Mouse (Mus musculus) large intestine, adult 2 months (tissue): ENCODE results near the gene Gfpt2. TPM values are rescaled to one million over a fixed set of nuclear protein-coding genes. Genes with fewer than 3 reads are reported as not detected.
"Not testable (repeated sequence)": the region's sequence is repeated elsewhere in the genome, so short reads cannot be mapped to it uniquely, and the experiment has no call there.

ENCODE experiments used
- DNase-seq: peaks from one replicate; pipeline ENCODE4 v3.0.0-alpha.2; 2012; ENCODE audit warnings: low read depth, low spot score
- WGBS: fragments of 180-500 bp; shearing (Covaris S2); methylation state at CpG from one replicate; pipeline ENCODE4 v1.1.7; 2018; 5-methylcytosine and 5-hydroxymethylcytosine counted together
- polyA plus RNA-seq: library from polyadenylated mRNA; depleted of rRNA; stranded (reverse); fragments of >200 nt; gene quantifications from 2 replicates; pipeline ENCODE4 v1.2.3, GENCODE M21; 2012; rRNA removed

Gfpt2 gene
- 1.5 and 1.6 TPM in 2 replicates for polyA plus RNA-seq

DNA sequence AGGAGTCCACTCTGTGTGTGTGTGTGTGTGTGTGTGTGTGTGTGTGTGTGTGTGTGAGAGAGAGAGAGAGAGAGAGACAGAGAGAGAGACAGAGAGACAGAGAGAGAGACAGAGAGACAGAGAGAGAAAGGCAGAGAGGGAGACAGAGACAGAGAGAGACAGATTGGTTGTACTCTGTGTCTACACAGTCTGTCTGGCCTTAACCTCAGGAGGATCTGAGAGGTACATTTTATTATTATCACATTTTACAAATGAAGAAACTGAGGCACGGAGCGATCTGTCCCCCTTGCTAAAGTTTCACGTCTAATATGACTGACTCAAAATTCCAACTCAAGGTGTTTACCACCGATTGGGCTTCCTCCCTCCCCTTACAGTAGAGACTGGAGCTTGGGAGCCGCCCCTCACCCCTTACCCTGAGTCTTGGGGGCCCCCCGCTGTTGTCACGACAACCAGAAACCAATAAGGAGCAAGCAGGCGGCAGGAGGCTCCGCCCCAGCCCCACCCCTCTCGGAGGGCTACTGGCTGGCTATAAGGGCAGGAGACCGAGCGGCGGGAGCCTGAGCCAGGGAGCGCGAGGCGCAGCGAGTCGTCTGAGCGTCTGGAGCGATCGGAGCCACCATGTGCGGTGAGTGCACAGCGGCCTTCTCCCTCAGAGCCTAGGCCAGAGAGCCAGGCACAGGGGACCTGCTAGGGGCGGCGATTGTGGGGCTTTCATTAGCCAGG lies at the start of gene Gfpt2:
TSS of gene Gfpt2 (plus strand) at position 560 of the 723 bp plus-strand sequence.
- 1% methylated on average over 25 of the region's 25 CpGs for WGBS

DNA sequence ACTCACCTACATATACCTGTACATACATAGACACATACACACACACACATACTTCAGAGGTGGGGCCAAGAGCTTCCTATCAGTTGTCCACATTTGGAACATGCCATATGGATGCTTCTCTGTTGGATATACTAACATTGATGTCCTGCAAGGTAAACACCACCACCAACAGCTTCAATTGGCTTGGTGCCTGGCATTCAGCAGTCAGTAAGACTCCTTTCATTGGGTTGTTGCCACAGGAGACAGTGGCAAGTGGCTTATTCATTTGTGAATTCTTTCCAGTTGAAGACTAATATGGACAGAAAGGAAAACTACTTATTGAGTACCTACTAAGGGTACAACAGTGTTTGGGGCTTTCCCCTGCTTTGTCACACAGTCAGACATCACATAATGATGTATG lies 49.0 kb upstream of the Gfpt2 start:
- no peak for DNase-seq

More for the DNA sequence above, at the start of gene Gfpt2:
- DNase-seq, result no peak

DNA sequence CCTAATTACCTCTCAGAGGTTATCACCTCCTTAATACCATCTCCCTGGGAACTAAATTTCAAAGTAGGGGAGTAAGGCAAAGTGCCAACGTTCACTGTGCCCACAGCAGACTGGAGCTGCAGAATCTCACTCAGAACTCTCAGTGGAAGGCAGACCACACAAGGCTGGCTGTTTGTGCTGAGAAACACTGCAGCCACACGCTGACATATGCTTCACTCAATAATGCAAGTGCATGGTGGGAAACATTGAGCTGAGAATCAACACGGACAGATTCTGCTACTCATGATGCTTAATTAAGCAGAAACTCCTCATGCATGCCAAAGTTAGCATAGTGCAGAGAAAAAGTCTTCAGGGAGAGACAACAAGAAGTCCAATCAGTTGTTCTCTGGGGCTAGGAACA lies 48.1 kb upstream of the Gfpt2 start:
- 72% methylated on average over 3 of the region's 3 CpGs for WGBS
- DNase-seq, result no peak

DNA sequence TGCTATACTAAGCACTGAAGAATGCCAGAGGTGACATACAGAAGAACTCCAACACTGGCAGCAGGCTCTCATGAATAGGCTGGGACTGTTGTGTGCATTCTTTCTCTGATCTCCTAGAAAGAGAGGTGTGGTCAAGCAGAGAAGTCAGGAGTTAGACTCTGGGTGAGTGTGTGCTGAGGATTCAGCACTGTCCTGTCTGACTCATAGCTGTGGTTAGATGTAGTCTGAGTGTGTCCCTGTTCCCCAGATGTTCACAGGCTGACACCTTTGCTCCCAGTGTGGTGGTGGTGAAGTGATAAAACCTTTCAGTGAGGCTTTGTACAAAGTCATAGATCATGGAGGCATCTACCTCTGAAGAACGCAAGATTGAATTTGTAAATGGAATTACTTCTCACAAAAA lies 47.2 kb upstream of the Gfpt2 start:
- no peak for DNase-seq
- WGBS, result 94% methylated on average over 1 of the region's 1 CpGs

DNA sequence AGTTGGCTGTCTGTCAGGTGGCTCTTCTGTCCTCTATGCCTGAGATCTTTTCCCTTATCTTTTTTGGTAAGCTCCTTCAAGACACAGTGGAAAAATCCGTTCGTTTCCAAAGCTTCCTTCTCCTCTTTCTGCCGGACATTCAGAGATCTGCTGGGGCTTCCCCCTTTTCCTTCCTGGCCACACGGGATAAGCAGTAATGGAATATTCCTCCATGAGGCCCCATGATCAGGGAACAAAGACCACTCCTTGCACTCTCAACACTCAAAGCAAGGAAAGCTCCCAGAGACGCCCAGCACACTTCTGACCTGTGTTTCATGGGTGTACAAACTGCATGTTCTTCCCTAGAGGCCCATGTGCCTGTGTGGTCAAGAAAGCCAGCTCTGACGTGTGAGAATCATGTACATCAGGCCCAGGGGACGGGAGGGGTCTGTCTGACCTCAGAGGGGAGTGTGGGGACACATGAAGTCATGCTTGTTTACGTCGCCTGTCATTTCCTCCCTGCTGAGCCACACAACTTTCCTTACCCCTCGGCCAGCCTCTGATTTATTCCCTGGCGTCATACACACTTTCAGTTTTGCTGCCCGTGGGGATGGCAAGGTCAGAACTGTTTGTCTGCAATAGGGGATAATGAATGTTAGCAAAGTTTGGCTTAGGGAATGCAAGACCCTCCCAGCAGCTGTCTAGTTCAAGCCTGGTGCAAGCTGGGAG lies 38.9 kb upstream of the Gfpt2 start:
- no peak for DNase-seq
- 19% methylated on average over 12 of the region's 12 CpGs for WGBS

DNA sequence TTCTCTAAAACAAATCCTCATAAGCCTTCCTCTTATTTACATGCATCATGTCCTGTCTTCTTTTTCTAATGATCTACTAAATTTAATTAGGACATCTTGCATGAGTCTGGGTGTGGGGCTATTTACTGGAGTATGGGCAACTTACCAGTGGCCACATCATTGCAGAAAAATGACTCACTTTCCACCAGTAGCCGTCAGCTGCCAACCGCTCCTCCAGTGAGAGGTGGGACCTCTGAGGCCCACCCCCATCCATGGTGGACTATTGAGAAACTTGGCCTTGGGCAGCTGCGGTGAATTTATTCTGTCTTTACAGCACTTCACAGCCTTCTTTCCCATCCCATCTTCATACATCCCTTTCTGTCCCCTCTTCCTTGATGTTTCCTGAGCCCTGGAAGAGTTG lies 35.9 kb upstream of the Gfpt2 start:
- no peak for DNase-seq
- WGBS, result 74% methylated on average over 3 of the region's 3 CpGs

DNA sequence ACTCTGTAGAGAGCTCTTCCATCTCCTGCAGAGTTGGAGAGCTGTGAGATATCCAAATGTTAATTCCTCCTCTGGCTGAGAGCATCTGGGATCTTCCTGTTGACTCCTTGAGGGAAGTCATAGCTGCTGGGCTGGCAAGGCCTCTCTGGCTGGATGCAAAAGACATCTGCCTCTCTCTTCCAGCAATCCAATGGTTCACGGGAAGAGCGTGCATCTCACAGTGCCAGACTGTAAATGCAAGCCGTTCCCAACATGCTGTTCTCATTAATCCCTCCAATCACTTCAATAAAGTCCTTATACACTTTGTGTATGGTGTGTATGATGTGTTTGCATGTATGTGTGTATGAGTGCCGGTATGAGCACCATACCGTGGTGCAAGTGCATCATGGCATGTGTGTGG lies 32.8 kb upstream of the Gfpt2 start:
- WGBS, result 82% methylated on average over 5 of the region's 5 CpGs
- no peak for DNase-seq

DNA sequence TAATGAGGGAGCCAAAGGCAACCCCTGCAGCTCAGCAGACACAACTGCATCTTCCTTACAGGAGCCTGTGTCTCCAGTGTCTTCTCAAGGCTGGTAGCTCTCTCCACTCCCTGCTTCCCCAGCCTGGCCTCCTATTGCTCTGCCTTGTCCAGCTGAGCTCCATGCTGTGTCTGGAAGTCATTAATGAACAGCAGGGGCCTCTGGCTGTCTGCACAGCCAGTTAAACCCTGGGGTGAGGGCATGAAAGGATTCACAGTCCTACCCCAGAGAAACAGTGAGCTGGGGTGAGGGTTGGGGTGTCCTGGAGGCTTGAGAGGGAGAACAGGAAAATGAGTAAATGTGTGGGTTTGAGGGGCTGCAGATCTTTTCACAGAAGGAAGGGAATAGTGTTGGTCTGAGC lies 30.4 kb upstream of the Gfpt2 start:
- DNase-seq, result no peak

DNA sequence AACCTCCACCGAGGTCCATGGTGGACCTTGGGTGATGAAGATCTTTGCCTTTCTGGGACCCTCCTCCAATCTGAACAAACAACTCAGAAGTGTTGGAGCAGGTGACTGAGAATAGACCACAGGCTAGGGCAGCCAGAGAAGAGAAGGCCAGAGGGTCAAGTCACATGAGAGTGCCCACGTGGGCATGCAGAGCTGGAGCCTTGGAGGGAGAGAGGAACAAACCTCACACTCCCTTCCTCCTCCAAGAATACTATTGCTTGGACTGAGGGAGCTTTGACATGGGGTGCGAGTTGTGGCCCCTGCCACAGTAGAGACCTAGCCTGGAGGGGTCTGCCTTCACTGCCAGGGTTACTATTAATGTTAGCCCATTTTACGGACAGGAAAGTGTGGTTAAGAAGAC lies 30.0 kb upstream of the Gfpt2 start:
- 61% methylated on average over 4 of the region's 4 CpGs for WGBS
- DNase-seq, result no peak

DNA sequence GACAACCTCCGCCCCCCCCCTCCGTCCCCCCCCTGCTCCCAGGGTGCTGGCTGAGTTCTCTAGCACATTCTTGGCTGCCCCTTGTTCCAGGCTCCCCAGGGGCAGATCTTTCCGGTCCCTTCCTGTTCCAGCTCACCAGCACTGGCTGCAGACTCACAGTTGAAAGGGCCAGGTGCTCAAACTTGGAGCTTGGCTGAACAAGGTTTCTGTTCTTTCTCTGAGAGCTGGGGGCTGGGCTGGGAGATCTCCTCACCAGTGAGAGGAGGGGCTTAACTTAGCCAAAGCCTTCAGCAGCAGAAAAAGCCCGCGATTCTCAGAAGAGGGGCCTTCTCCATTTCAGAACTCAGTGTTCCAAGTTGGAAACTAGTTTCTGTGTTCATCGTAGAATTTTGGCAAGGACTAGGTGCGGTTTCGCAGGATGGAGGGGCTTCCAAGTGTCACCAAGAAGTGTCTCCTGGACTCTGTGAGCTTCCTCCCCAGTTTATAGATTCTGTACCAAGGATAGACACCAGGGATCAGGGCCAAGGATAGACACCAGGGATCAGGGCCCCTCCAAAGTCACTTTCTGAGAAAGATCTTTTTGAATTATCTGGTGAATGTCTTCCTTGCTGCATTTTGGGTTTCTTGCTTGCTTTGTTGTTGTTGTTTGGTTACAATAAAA lies 29.2 kb upstream of the Gfpt2 start:
- WGBS, result 27% methylated on average over 8 of the region's 8 CpGs
- DNase-seq, result no peak

DNA sequence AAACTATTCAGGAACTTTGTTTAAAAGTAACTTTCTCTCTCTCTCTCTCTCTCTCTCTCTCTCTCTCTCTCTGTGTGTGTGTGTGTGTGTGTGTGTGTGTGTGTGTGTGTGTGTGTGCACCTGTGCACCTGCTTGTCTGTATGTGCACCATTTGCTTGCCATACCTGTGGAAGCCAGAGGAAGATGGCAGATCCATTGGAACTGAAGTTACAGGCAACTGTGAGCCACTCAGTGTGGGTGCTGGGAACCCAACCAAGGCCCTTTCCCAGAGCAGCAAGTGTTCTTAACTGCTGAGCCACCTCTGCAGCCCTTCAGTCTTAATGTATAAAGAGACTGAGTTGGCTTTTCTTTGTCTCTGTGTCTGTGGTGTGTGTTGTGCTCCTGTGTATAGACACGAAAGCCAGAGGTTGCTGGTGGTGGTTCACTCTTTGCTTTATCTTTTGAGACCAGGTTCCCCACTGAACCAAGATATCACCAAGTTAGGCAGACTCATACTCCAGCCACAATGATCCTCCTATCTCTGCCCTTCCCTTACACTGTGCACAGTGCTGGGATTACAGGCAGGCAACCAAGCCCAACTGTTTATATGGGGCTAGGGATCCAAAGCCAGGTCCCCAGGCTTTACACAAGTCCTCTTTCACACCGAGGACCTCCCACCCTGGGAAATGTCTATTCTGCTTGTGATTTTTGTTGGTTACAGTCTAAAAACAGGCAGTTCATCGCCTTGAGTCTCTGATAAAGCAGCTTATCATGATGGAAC lies 28.4 kb upstream of the Gfpt2 start:
- 83% methylated on average over 3 of the region's 3 CpGs for WGBS
- DNase-seq, result no peak

DNA sequence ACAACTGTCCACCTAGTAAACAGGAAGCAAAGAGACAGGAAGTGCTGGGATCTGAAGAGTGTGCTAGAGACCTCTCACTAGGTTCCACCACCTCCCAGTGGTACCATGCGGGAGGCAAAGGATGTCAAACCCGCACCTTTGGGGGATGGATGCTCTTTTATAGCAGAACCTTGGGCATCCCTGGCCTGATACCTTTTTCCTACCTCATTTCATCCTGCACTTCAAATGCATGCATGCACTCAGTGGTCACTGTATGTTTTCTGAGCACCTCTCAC lies 27.9 kb upstream of the Gfpt2 start:
- 91% methylated on average over 2 of the region's 2 CpGs for WGBS
- DNase-seq, result no peak

DNA sequence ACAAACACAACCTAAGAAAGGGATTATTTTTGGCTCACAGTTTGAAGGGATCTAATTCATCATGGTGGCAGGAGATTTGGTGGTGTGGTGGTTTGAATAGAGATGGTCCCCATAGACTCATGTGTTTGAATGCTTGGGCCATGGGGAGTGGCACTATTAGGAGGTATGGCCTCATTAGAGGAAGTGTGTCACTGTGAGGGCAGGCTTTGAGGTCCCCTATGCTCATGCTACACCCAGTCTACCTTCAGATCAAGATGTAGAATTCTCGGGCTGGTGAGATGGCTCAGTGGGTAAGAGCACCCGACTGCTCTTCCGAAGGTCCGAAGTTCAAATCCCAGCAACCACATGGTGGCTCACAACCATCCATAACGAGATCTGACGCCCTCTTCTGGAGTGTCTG lies 26.5 kb upstream of the Gfpt2 start:
- 93% methylated on average over 4 of the region's 6 CpGs for WGBS

DNA sequence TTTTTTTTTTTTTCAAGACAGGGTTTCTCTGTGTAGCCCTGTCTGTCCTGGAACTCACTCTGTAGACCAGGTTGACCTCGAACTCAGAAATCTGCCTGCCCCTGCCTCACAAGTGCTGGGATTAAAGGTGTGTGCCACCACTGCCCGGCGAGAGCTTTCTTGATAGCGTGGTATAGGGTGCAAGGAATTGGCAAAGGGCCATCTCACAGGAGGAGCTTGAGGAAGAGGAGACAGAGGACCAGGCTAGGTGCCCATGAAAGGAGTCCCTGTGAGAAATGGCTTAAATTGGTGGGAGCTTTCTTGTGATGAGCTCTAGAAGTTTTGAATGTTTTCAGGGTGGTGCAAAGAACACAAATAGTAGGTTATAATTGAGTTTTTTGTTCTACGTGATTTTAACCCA lies 25.2 kb upstream of the Gfpt2 start:
- DNase-seq, result no peak
- WGBS, result 77% methylated on average over 5 of the region's 5 CpGs

More for the DNA sequence above, 26.5 kb upstream of the Gfpt2 start:
- DNase-seq, result not testable (repeated sequence)

DNA sequence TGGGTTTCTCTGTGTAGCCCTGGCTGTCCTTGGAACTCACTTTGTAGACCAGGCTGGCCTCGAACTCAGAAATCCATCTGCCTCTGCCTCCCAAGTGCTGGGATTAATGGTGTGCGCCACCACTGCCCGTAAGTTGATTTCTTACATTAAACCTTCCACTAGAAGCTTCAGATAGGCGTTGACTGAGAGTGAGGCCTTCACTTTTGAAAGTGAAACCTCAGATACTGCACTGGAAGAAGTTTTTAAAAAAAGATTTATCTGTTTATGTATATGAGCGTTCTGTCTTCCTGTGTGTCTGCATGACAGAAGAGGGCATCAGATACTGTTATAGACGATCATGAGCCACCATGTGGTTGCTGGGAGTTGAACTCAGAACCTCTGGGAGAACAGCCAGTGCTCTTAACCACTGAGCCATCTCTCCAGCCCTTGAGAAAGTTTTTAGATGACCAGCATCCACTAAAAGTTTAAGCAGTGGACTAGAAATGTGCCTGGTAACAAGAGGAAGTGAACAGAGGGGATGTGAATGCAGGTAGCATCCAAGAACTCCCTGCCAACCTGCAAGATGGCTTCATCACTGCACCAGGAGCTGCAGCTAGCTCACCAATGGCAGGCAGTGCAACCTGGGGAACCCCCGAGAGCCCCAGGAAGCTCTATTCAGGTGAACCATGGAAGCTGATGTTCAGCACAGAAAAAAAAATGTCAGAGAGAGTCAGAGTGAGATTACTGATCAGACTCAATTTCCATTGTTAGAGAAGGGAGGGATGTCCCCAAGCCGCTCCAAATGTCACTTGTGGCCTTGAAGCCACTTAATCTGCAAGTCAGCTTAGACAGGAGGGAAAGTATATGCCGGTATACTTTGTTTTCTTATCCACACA lies 23.1 kb upstream of the Gfpt2 start:
- 72% methylated on average over 9 of the region's 9 CpGs for WGBS
- DNase-seq, result no peak

DNA sequence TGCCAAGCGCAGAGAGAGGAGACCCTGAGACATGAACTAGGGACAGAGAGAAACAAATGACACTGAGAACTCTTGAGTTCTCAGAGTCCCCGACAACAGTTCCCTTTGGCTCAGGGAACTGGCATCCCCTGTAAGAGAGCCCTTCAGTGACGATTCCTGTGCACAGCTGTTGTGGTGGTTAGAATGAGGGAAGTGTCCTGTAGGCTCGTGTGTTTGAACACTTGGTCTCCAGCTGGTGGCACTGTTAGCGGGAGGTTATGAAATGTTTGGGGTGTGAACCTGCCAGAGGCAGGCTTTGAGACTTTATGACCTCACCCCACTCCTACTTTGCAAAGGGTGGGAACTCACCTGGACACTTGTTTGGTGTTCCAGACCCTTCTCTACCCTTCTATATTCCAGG lies 21.7 kb upstream of the Gfpt2 start:
- no peak for DNase-seq
- 34% methylated on average over 5 of the region's 5 CpGs for WGBS

DNA sequence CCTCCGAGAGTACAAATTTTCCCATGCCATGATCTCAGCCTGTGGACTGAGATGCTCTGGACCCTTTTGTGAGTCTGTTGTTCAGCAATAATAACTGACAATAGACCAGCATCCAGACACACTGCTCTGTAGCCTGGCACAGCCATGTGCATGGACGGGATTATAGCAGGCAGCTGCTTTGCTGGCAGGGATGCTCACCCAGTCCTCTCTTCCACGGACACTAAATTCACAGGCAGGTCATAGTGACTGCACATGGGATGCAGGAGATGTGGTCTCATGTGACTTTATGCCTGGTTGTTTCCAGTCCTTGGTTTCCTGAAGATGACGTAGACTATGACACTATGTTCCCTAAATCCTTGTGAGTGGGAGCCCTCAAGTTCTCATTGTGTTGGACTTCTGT lies 19.1 kb upstream of the Gfpt2 start:
- DNase-seq, result no peak
- whole genome bisulfite sequencing, result 76% methylated on average over 4 of the region's 4 CpGs

DNA sequence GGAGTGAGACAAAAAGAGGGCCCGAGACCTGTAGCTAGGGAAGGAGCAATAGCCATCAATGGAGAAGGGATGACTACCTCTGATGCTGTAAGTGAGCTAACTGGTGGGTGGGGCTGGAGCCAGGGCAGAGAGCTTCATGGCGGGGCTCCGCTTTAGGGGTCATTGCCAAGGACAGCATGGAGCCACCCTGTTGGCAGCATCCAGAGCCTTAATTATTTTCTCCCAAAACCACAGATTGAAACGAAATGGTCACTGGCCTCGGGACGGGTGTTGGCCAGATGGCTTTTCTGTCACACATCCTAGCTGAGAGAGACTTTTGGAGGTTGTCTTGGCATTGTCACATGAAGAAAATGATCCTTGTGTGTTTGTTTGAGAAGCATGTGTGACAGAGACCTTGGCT lies 15.1 kb upstream of the Gfpt2 start:
- no peak for DNase-seq
- WGBS, result 86% methylated on average over 6 of the region's 6 CpGs

DNA sequence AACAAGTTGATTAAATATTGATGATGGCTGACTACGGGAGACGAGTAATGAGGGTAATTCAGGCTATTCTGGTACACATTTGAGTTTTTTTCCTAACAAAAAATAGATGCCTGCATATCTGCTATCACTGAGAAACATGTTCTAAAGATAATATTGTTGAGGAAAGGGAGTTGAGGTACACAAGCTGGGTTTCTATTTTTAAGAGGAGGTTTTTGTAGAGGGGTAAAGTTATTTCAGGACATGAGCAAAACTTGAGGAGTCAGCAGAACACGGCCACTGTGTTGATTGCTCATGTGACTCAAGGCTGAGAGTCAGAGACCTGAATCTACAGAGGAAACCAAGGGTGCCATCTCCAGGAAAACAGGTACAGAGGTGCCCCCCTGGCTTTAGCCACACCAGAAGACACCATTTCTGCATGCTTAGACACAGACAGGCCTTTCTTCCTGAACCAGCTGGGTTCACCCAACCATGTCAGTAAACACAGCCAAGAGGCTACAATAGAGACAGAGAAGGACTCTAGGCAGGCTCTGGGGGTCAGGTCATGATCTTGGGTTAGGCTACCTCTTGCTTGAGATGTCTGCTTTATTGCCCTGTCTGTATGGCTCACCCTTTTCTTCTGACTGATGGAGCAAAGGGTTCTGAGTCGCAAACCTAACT lies 13.7 kb upstream of the Gfpt2 start:
- WGBS, result 61% methylated on average over 4 of the region's 4 CpGs
- no peak for DNase-seq
